Mouse (Mus musculus) stomach, embryonic 14.5 days (tissue): ENCODE measurements around the gene Sept8. TPM values are rescaled to one million over a fixed set of nuclear protein-coding genes. Genes with fewer than 3 reads are reported as not detected.
A peak's percentile ranks its signal among the peaks of the same experiment; 100 is the strongest.

Source experiments
- ATAC-seq: fragments of 200-750 bp; cut with Nextera tagmentation; 2 replicates; pipeline ENCODE4 v1.8.0; 2017; ENCODE audit warnings: low read depth, moderate TSS enrichment; ENCODE audit not compliant: insufficient number of reproducible peaks, insufficient read depth, low FRiP score
- H3K27ac ChIP-seq: fragments of 300-500 bp; sonication (generic); 2 replicates; pipeline ENCODE4 v1.5.1; 2014; ENCODE audit warnings: mild to moderate bottlenecking, low read length, moderate library complexity, mixed read lengths
- H3K27me3 ChIP-seq: fragments of 300-500 bp; sonication (generic); 2 replicates; pipeline ENCODE4 v1.6.1; 2014; ENCODE audit warnings: low read length, control low read depth, mixed read lengths; ENCODE audit not compliant: control insufficient read depth, insufficient read depth
- H3K36me3 ChIP-seq: fragments of 300-500 bp; sonication (generic); 2 replicates; pipeline ENCODE4 v1.6.1; 2014; ENCODE audit warnings: mild to moderate bottlenecking, control low read depth, low read length, moderate library complexity, mixed read lengths; ENCODE audit not compliant: control insufficient read depth, insufficient read depth
- H3K4me1 ChIP-seq: fragments of 300-500 bp; sonication (generic); 2 replicates; pipeline ENCODE4 v1.6.1; 2014; ENCODE audit warnings: low read length, control low read depth, mixed read lengths; ENCODE audit not compliant: control insufficient read depth, insufficient read depth
- H3K4me2 ChIP-seq: fragments of 300-500 bp; sonication (generic); replicated peaks from 2 replicates; pipeline ENCODE4 v1.6.1; 2014; ENCODE audit warnings: low read depth, low read length, control low read depth
- H3K4me3 ChIP-seq: fragments of 300-500 bp; sonication (generic); 2 replicates; pipeline ENCODE4 v1.5.1; 2014; ENCODE audit warnings: low read depth, low read length, control low read depth
- H3K9ac ChIP-seq: fragments of 300-500 bp; sonication (generic); replicated peaks from 2 replicates; pipeline ENCODE4 v1.6.1; 2014; ENCODE audit warnings: low read depth, mild to moderate bottlenecking, control low read depth, low read length, moderate library complexity, mixed read lengths
- H3K9me3 ChIP-seq: fragments of 300-500 bp; sonication (generic); 2 replicates; pipeline ENCODE4 v1.6.1; 2016; ENCODE audit warnings: low read depth, low read length, control low read depth; ENCODE audit not compliant: control insufficient read depth
- WGBS: fragments of 180-500 bp; shearing (Covaris S2); extraction: QIAGEN DNeasy Blood & Tissue Kit; methylation state at CpG from one replicate; pipeline ENCODE4 v1.1.7; 2014; 5-methylcytosine and 5-hydroxymethylcytosine counted together
- polyA plus RNA-seq: library from polyadenylated mRNA; unstranded; fragments of >200 nt; fragmentation: Nextera tagmentation; extraction: Ambion mirVana; gene quantifications from 2 replicates; pipeline ENCODE4 v1.2.1, GENCODE M21; 2014

The Sept8 gene
- polyA plus RNA-seq, 1 experiment from 2014 or later: 26.1 TPM

- peak overlapping the region; percentile 55; the same call in 1 of the 2 replicates for H3K27ac ChIP-seq
- no peaks in the 10 kb centered on the region for H3K27me3 ChIP-seq
- no peak overlapping the region for H3K4me3 ChIP-seq
- no peaks in the 10 kb centered on the region for H3K9me3 ChIP-seq
- 58% methylated on average over 5 of the region's 5 CpGs for WGBS
- no peak for ATAC-seq
- H3K36me3 ChIP-seq: no peaks in the 10 kb centered on the region
- H3K4me2 ChIP-seq: peak overlapping the region; percentile 83; the same call in 1 of the 2 replicates
- H3K4me1 ChIP-seq: peaks cover 23% of the 10 kb centered on the region; the same call in 1 of the 2 replicates
- H3K9ac ChIP-seq: no peak overlapping the region
Measured at GRCm38 (mm10) chr11:53518759-53519158, 298 bp upstream of the Sept8 start.

- peaks cover 23% of the 10 kb centered on the region; the same call in 1 of the 2 replicates for H3K4me1 ChIP-seq
Measured at GRCm38 (mm10) chr11:53520122-53520978, 1.3 kb downstream of the Sept8 start.

GRCm38 (mm10) chr11:53521120-53521820 lies 2.2 kb downstream of the Sept8 start:
- ATAC-seq: no peak
- 40% methylated on average over 16 of the region's 16 CpGs for WGBS
- no peaks in the 10 kb centered on the region for H3K27me3 ChIP-seq
- H3K9me3 ChIP-seq: no peaks in the 10 kb centered on the region
- H3K4me1 ChIP-seq: peaks cover 23% of the 10 kb centered on the region; the same call in 1 of the 2 replicates
- no peak overlapping the region for H3K27ac ChIP-seq
- H3K4me3 ChIP-seq: peak overlapping the region; percentile 84
- H3K9ac ChIP-seq: no peak overlapping the region
- no peaks in the 10 kb centered on the region for H3K36me3 ChIP-seq
- H3K4me2 ChIP-seq: peak overlapping the region; percentile 83

More at GRCm38 (mm10) chr11:53520122-53520978, 1.3 kb downstream of the Sept8 start:
- Histone ChIP-seq H3K36me3 (no peaks in the 10 kb centered on the region), H3K9ac (peak overlapping the region; percentile 67), H3K27ac (peak overlapping the region; percentile 75), H3K4me2 (peak overlapping the region; percentile 83), H3K27me3 (no peaks in the 10 kb centered on the region), H3K4me3 (peak overlapping the region; percentile 84), H3K9me3 (no peaks in the 10 kb centered on the region)
- WGBS: 2% methylated on average over 23 of the region's 24 CpGs
- peak; percentile 60; the same call in 1 of the 2 replicates for ATAC-seq

- Histone ChIP-seq H3K27me3 (no peaks in the 10 kb centered on the region), H3K9ac (no peak overlapping the region), H3K4me2 (peak overlapping the region; percentile 83; the same call in 1 of the 2 replicates), H3K36me3 (no peaks in the 10 kb centered on the region), H3K27ac (no peak overlapping the region), H3K9me3 (no peaks in the 10 kb centered on the region), H3K4me3 (peak overlapping the region; percentile 84; the same call in 1 of the 2 replicates), H3K4me1 (peaks cover 23% of the 10 kb centered on the region; the same call in 1 of the 2 replicates)
- WGBS: 85% methylated on average over 7 of the region's 7 CpGs
- no peak for ATAC-seq
Measured at GRCm38 (mm10) chr11:53521821-53522131, 2.7 kb downstream of the Sept8 start.

GRCm38 (mm10) chr11:53522362-53522761 lies 3.3 kb downstream of the Sept8 start:
- no peak overlapping the region for H3K4me3 ChIP-seq
- H3K27ac ChIP-seq: no peak overlapping the region
- no peaks in the 10 kb centered on the region for H3K36me3 ChIP-seq
- H3K27me3 ChIP-seq: no peaks in the 10 kb centered on the region
- no peaks in the 10 kb centered on the region for H3K9me3 ChIP-seq
- WGBS: 90% methylated on average over 3 of the region's 3 CpGs
- no peak overlapping the region for H3K9ac ChIP-seq
- H3K4me2 ChIP-seq: no peak overlapping the region
- peaks cover 23% of the 10 kb centered on the region; the same call in 1 of the 2 replicates for H3K4me1 ChIP-seq
- ATAC-seq: no peak

GRCm38 (mm10) chr11:53522930-53523329 lies 3.9 kb downstream of the Sept8 start:
- no peak overlapping the region for H3K4me2 ChIP-seq
- WGBS: 46% methylated on average over 9 of the region's 9 CpGs
- no peaks in the 10 kb centered on the region for H3K36me3 ChIP-seq
- ATAC-seq: no peak
- no peak overlapping the region for H3K9ac ChIP-seq
- H3K27me3 ChIP-seq: no peaks in the 10 kb centered on the region
- H3K9me3 ChIP-seq: no peaks in the 10 kb centered on the region
- no peak overlapping the region for H3K4me3 ChIP-seq
- H3K27ac ChIP-seq: no peak overlapping the region
- peaks cover 23% of the 10 kb centered on the region; the same call in 1 of the 2 replicates for H3K4me1 ChIP-seq

- no peaks in the 10 kb centered on the region for H3K36me3 ChIP-seq
- 79% methylated on average over 14 of the region's 14 CpGs for WGBS
- ATAC-seq: no peak
- no peak overlapping the region for H3K4me3 ChIP-seq
- no peak overlapping the region for H3K27ac ChIP-seq
- no peaks in the 10 kb centered on the region for H3K9me3 ChIP-seq
- H3K9ac ChIP-seq: no peak overlapping the region
- no peaks in the 10 kb centered on the region for H3K27me3 ChIP-seq
- peaks cover 27% of the 10 kb centered on the region; the same call in 1 of the 2 replicates for H3K4me1 ChIP-seq
- H3K4me2 ChIP-seq: no peak overlapping the region
Measured at GRCm38 (mm10) chr11:53523545-53524405, 4.7 kb downstream of the Sept8 start.

GRCm38 (mm10) chr11:53524905-53525304 lies 5.8 kb downstream of the Sept8 start:
- Histone ChIP-seq H3K4me2 (no peak overlapping the region), H3K4me1 (peaks cover 26% of the 10 kb centered on the region; the same call in 1 of the 2 replicates), H3K27ac (no peak overlapping the region), H3K27me3 (no peaks in the 10 kb centered on the region), H3K9me3 (no peaks in the 10 kb centered on the region), H3K4me3 (no peak overlapping the region), H3K36me3 (no peaks in the 10 kb centered on the region), H3K9ac (no peak overlapping the region)
- 75% methylated on average over 6 of the region's 6 CpGs for WGBS
- no peak for ATAC-seq
